Mouse (Mus musculus) skeletal muscle tissue, postnatal 0 days (tissue): ENCODE data around the gene Eif3f. TPM values are rescaled to one million over a fixed set of nuclear protein-coding genes. Genes with fewer than 3 reads are reported as not detected.

ENCODE experiments used
- polyA plus RNA-seq: library from polyadenylated mRNA; unstranded; fragments of >200 nt; fragmentation: Nextera tagmentation; extraction: Ambion mirVana; gene quantifications from 2 replicates; pipeline ENCODE4 v1.2.1, GENCODE M21; 2015

Eif3f gene
- 54.4 and 64.3 TPM in 2 replicates for polyA plus RNA-seq

DNA sequence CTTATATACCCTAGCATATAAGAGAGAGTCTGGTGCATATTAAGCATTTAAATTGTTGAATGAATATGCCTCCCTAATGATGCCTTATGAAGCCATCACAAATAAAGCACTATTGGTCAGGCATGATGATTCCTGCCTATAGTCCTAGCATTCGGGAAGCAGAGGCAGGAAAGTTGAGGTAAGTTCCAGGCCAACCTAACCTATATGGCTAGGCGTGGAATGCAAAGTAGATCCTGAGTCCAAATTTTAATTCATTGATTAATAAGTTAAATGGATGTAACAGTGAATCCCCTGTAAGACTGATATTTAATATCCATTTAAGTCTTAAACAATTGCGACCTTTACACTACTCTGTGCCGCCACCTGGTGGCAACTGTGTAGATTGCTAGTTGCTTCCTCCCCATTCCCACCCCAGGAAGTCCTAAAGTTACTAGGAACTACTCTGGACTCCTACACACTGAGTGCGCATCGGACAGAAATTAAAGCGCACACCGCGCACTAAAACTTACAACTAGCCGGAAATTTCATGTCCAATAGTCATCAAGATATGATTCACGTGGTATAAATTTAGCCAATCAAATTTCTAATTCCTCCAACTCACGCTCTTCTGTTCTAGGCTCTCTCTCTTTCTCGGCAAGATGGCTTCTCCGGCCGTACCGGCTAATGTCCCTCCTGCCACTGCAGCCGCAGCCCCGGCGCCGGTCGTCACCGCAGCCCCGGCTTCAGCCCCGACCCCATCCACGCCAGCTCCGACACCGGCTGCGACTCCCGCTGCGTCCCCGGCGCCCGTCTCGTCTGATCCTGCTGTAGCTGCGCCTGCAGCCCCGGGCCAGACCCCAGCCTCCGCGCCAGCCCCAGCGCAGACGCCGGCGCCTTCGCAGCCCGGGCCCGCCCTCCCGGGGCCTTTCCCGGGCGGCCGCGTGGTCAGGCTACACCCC is at the start of gene Eif3f:
Gene Eif3f, plus strand, starts transcription at position 624 of the 938 bp plus-strand sequence.

GRCm38 (mm10) chr7:108884906-108885305 is 49.3 kb upstream of the Eif3f start, which contains the start of gene Olfr518:
TSS of gene Olfr518 (minus strand) at chr7:108885006.

DNA sequence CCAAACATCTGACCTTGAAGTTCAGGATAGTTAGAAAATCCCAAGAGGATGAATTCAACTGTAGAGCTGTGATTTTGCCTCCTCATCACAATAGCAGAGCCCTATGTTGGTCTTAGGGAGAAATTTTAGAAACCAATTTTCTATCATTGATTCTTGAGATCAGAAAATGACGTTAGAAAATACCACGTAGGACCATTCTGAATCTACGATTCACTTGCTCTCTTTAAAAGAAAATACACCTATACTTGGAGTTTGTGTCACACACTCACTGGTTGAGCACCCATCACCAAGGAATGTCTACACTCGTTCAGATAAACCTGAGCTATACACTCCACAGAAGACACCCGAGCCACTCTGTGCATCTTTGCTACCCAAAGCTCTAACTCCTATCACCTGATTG is 39.9 kb upstream of the Eif3f start, which contains the start of gene Olfr519:
Gene Olfr519, minus strand, starts transcription at position 101 of the 400 bp plus-strand sequence.

GRCm38 (mm10) chr7:108929726-108930393 is 4.4 kb upstream of the Eif3f start, which contains the start of gene Nlrp10:
TSS of gene Nlrp10 (minus strand) at chr7:108930178.

DNA sequence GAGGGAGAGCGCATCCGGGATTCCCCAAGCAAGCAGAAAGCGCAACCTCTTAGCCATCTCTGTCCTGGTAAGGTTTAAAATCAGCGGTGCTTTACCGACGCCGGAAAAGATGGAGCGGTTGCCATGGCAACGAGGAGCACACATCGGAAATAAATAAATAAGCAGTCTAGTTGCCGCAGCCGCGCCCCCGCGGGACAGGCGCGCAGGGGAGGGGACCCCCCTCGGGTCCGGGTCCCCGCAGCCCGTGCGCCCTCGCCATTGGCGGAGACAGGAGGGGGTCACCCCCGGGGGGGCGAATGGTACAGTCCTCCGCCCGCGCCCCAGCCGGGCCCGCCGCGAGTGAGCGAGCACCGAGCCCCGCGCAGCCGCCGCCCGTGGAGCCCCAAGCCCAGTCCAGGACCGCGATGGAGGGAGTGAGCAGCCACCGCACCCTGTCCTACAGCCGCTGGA is 16.1 kb downstream of the Eif3f start, which contains the start of gene Tub:
Gene Tub, plus strand, starts transcription at position 27 of the 450 bp plus-strand sequence.

Other genes with a start within 250 kb of the Eif3f start
- not detected in 2 replicates for gene Olfr512, start 221.1 kb upstream of the Eif3f start, polyA plus RNA-seq
- gene Olfr513, start 183.4 kb upstream of the Eif3f start, polyA plus RNA-seq, result not detected in 2 replicates
- gene Olfr514, start 108.4 kb upstream of the Eif3f start, polyA plus RNA-seq, result not detected in 2 replicates
- gene Olfr516, start 83.9 kb upstream of the Eif3f start, polyA plus RNA-seq, result not detected in 2 replicates
- gene Olfr517, start 62.0 kb upstream of the Eif3f start, polyA plus RNA-seq, result not detected in 2 replicates
- gene Olfr518, start 49.4 kb upstream of the Eif3f start, polyA plus RNA-seq, result not detected in 2 replicates
- gene Olfr519, start 40.0 kb upstream of the Eif3f start, polyA plus RNA-seq, result not detected in 2 replicates
- gene Nlrp10, start 4.2 kb upstream of the Eif3f start, polyA plus RNA-seq, result 0.10 and 0.72 TPM in 2 replicates
- gene Tub, start 15.9 kb downstream of the Eif3f start, polyA plus RNA-seq, result 2.8 and 3.0 TPM in 2 replicates
- 0.99 and 1.1 TPM in 2 replicates for gene Ric3, start 148.9 kb downstream of the Eif3f start, polyA plus RNA-seq
- 3.5 and 8.8 TPM in 2 replicates for gene Lmo1, start 240.8 kb downstream of the Eif3f start, polyA plus RNA-seq